Mouse (Mus musculus) lung, embryonic 14.5 days (tissue): ENCODE data around the gene Olfr1396. TPM values are rescaled to one million over a fixed set of nuclear protein-coding genes. Genes with fewer than 3 reads are reported as not detected.

ENCODE experiments used
- ATAC-seq: fragments of 200-750 bp; cut with Nextera tagmentation; 2 replicates; pipeline ENCODE4 v1.8.0; 2017; ENCODE audit warnings: mild to moderate bottlenecking, moderate TSS enrichment, moderate library complexity; ENCODE audit not compliant: insufficient read depth
- DNase-seq: peaks from one replicate; pipeline ENCODE4 v3.0.0-alpha.2; 2015
- H3K27ac ChIP-seq: fragments of 300-500 bp; sonication (generic); 2 replicates; pipeline ENCODE4 v1.5.1; 2014; ENCODE audit warnings: low read depth, mild to moderate bottlenecking, moderate library complexity
- H3K27me3 ChIP-seq: fragments of 300-500 bp; sonication (generic); 2 replicates; pipeline ENCODE4 v1.6.1; 2014; ENCODE audit warnings: low read length, control low read depth; ENCODE audit not compliant: insufficient read depth
- H3K36me3 ChIP-seq: fragments of 300-500 bp; sonication (generic); 2 replicates; pipeline ENCODE4 v1.6.1; 2014; ENCODE audit warnings: control low read depth; ENCODE audit not compliant: insufficient read depth
- H3K4me1 ChIP-seq: fragments of 300-500 bp; sonication (generic); 2 replicates; pipeline ENCODE4 v1.6.1; 2014; ENCODE audit warnings: antibody characterized with exemption, control low read depth; ENCODE audit not compliant: insufficient read depth
- H3K4me2 ChIP-seq: fragments of 300-500 bp; sonication (generic); 2 replicates; pipeline ENCODE4 v1.6.1; 2014; ENCODE audit warnings: mild to moderate bottlenecking
- H3K4me3 ChIP-seq: fragments of 300-500 bp; sonication (generic); 2 replicates; pipeline ENCODE4 v1.5.1; 2014; ENCODE audit warnings: low read depth, low read length
- H3K9ac ChIP-seq: fragments of 300-500 bp; sonication (generic); 2 replicates; pipeline ENCODE4 v1.6.1; 2014
- H3K9me3 ChIP-seq: fragments of 300-500 bp; sonication (generic); 2 replicates; pipeline ENCODE4 v1.6.1; 2016; ENCODE audit warnings: low read depth, low read length, control low read depth
- CTCF ChIP-seq: IDR thresholded peaks from 2 replicates; pipeline ENCODE4 v1.5.1; 2016; ENCODE audit warnings: antibody characterized with exemption, low read depth
- WGBS: fragments of 180-500 bp; shearing (Covaris S2); extraction: QIAGEN DNeasy Blood & Tissue Kit; methylation state at CpG from one replicate; pipeline ENCODE4 v1.1.7; 2014; 5-methylcytosine and 5-hydroxymethylcytosine counted together
- polyA plus RNA-seq: library from polyadenylated mRNA; unstranded; fragments of >200 nt; fragmentation: Nextera tagmentation; extraction: Ambion mirVana; gene quantifications from 2 replicates; pipeline ENCODE4 v1.2.1, GENCODE M21; 2014

Olfr1396 gene
- polyA plus RNA-seq, 1 experiment from 2014 or later: not detected

DNA sequence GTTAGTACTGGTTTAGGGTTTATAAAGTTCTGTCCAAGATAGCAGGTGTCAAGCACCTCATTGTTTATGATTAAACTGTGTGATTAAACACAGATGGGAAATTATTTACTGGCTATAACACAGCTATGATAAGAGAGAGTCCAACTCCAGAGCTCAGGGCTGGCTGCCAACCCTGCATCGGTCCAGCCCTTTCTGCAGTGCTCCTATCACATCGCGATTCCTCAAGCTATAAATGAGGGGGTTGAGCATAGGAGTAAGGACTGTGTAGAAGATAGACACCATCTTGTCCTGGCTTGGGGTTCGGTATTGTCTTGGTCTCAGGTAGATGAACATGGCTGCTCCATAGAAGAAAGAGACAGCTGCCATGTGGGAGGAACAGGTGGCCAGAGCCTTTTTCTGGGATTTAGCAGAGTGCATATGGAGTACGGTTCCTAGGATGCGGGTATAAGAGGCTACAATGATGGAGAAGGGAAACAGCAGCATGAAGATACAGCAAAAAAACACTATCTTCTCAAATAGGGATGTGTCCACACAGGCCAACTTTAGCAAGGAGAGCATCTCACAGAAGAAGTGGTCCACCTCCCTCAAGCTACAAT, 2.0 kb downstream of the Olfr1396 start:
- no peaks in the 10 kb centered on the region for H3K36me3 ChIP-seq
- DNase-seq: peak; percentile 68
- peak; percentile 77; the same call in 1 of the 2 replicates for ATAC-seq
- no peaks in the 10 kb centered on the region for H3K4me1 ChIP-seq
- no peak overlapping the region for H3K9ac ChIP-seq
- TF ChIP-seq CTCF: no peak
- H3K27ac ChIP-seq: no peak overlapping the region
- 64% methylated on average over 6 of the region's 6 CpGs for WGBS
- H3K4me3 ChIP-seq: no peak overlapping the region
- H3K27me3 ChIP-seq: no peaks in the 10 kb centered on the region
- no peak overlapping the region for H3K4me2 ChIP-seq
- H3K9me3 ChIP-seq: no peaks in the 10 kb centered on the region

DNA sequence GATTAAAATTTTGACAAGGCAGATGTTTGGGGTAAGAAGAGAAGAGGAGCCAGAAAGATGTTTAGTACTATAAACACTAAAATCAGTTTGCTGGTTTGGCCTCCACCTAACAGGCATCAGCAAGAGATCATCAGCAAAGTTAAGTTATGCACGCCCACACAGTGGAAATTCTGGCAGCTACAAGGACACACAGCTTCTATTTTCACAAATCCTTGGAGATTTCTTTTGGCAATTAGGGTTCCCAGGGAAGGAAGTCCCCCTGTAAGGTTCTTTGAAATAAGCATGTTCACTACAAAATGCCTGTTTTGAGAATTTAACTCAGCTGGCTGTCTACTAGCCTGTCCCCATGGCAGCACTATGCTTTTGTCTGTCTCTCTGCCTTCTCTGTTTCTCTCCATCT, 3.7 kb downstream of the Olfr1396 start:
- no peak overlapping the region for H3K4me3 ChIP-seq
- H3K4me2 ChIP-seq: no peak overlapping the region
- no peak for TF ChIP-seq CTCF
- no peak overlapping the region for H3K9ac ChIP-seq
- no peaks in the 10 kb centered on the region for H3K9me3 ChIP-seq
- no peaks in the 10 kb centered on the region for H3K27me3 ChIP-seq
- no peak for DNase-seq
- H3K4me1 ChIP-seq: no peaks in the 10 kb centered on the region
- no peaks in the 10 kb centered on the region for H3K36me3 ChIP-seq
- no peak for ATAC-seq
- 65% methylated on average over 1 of the region's 1 CpGs for WGBS
- no peak overlapping the region for H3K27ac ChIP-seq

DNA sequence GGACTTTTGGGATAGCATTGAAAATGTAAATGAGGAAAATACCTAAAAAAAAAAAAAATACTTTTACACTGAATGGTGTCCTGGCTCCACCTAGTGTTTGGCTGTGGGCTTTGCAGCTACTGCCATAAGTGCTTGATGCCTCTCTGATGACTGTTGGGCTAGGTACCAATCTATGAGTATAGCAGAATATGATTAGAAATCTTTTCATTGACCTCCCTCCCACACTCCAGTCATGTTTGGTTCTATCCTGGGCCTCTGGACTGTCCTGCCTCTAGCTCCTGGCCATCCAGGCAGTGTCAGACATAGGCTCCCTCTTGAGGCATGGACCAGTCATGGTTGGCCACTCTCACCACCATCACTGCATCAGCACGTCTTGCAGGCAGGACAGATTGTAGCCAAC, 5.8 kb downstream of the Olfr1396 start:
- no peak overlapping the region for H3K9ac ChIP-seq
- H3K27ac ChIP-seq: no peak overlapping the region
- H3K4me2 ChIP-seq: no peak overlapping the region
- WGBS: 28% methylated on average over 1 of the region's 1 CpGs
- peak; percentile 75 for DNase-seq
- ATAC-seq: no peak
- H3K36me3 ChIP-seq: no peaks in the 10 kb centered on the region
- no peaks in the 10 kb centered on the region for H3K4me1 ChIP-seq
- no peak overlapping the region for H3K4me3 ChIP-seq
- peak; percentile 70 for TF ChIP-seq CTCF
- H3K9me3 ChIP-seq: no peaks in the 10 kb centered on the region
- no peaks in the 10 kb centered on the region for H3K27me3 ChIP-seq

DNA sequence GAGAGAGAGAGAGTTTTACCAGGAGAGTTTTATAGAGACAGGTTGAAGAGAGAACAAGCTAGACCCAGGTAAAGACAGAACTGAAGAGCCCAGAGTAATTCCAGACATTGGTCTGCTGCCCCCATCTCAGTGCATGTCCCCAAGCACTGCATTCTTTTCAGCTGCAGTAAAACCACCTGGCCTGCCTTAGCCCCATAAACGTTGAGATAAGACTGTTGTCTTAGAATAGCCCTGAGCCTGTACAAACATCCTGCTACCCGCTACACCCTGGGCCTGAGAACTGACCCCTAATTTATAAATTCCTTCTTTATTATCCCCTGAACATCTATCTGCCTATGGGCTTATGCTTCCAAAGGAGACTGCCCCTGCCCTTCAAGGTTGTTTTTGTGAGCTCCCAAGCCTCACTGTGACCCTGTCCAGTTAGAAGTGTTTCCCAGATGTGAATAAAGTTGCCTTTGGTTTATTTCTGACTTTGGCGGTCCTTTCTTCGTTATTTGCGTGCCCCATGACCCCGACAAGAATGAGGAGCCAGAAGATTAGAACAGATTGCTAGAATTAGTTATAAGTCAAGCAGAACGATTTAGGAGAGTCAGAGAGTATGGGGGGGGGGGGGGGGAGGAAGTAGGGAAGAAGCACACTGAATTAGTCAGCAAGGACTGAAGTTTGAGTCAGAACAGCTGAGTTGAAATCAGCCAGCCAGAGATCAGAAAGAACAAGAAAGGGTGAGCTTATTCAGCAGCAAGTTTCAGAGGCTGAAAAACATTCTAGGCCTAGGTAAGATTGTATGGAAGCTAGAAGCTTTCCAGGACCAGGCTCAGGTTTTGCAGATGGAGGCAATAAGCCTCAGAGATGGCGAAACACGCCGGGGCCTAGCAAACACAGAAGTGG, 6.8 kb downstream of the Olfr1396 start:
- no peaks in the 10 kb centered on the region for H3K36me3 ChIP-seq
- no peak for TF ChIP-seq CTCF
- 56% methylated on average over 10 of the region's 10 CpGs for WGBS
- H3K9me3 ChIP-seq: no peaks in the 10 kb centered on the region
- ATAC-seq: no peak
- H3K4me3 ChIP-seq: no peak overlapping the region
- no peak for DNase-seq
- H3K4me1 ChIP-seq: no peaks in the 10 kb centered on the region
- no peak overlapping the region for H3K4me2 ChIP-seq
- no peak overlapping the region for H3K27ac ChIP-seq
- no peaks in the 10 kb centered on the region for H3K27me3 ChIP-seq
- no peak overlapping the region for H3K9ac ChIP-seq

DNA sequence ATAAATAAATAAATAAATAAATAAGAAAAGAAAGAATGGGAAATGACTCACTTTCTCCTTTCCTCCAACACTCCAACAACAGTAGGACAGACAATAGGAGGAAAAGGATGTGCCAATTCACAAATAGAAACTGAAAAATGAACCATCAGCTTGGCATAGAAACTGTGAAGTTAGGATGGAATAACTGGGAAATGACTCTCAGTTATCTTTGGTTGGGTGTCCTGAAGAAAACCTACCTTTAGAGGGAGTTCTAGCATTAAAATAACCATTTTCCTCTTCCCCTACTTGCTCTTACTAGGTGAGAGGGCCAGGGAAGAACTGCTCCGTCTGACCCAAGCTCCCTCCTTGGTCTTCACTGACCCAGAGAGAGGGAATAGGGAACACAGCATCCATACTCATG, 8.9 kb downstream of the Olfr1396 start:
- Histone ChIP-seq H3K9me3 (no peaks in the 10 kb centered on the region), H3K27ac (no peak overlapping the region), H3K9ac (no peak overlapping the region), H3K4me2 (no peak overlapping the region), H3K27me3 (no peaks in the 10 kb centered on the region), H3K36me3 (no peaks in the 10 kb centered on the region), H3K4me1 (no peaks in the 10 kb centered on the region), H3K4me3 (no peak overlapping the region)
- TF ChIP-seq CTCF: no peak
- DNase-seq (no peak), ATAC-seq (no peak)
- 63% methylated on average over 1 of the region's 1 CpGs for WGBS

DNA sequence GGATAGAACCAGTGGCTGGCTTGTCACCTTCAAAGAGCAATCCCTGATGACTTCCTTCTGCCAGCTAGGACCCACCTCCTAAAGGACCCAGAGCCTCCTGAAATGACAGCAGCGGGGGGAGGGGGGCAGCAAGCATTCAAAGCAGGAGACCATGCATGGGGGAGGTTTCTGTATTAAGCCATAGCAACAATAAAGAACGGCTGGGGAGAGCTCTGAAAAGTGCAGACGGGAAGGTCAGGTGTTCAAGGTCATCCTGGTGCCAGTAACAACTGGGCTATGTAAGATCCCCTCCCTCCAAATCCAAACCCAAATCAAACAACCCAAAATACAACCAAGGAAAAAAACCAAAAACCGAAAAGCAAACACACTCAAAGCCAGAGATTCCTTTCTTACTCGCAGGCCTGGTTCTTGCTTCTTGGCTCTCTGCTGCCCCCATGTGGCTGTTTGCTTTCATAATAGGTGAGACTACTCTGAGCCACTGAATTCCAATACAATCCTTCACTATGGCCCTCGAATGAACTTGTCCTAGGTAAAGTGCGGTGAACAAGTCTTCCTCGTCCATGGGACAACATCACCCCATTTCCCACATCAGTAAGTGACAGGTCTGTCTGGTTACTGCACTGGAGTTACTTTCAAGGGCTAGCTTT, 11.5 kb downstream of the Olfr1396 start:
- TF ChIP-seq CTCF: peak; percentile 92
- 10% methylated on average over 8 of the region's 8 CpGs for WGBS
- peak; percentile 77 for ATAC-seq

DNA sequence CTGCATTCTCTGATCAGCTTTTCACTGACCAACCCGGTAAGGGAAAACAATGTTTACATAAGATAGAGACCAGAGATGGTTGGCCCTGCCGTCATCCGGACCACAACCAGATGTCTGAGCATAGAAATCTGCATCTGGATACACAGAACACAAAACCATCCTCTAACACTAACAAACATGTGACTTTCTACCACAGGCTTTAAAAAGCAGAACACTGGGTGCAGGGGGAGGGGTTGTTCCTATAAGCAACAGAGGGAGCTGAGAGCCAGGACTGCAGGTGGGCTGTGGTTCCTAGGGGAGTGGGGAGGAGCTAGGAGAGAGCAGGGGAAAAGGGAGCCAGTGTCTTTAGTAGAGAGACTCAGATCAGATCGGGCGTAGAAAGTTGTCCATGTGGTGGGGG, 13.2 kb downstream of the Olfr1396 start:
- no peak overlapping the region for H3K4me3 ChIP-seq
- no peaks in the 10 kb centered on the region for H3K4me1 ChIP-seq
- no peak overlapping the region for H3K27ac ChIP-seq
- H3K9me3 ChIP-seq: no peaks in the 10 kb centered on the region
- 29% methylated on average over 5 of the region's 5 CpGs for WGBS
- no peaks in the 10 kb centered on the region for H3K27me3 ChIP-seq
- ATAC-seq (no peak), DNase-seq (no peak)
- H3K36me3 ChIP-seq: no peaks in the 10 kb centered on the region
- TF ChIP-seq CTCF: no peak
- no peak overlapping the region for H3K9ac ChIP-seq
- no peak overlapping the region for H3K4me2 ChIP-seq

More for the DNA sequence above, 11.5 kb downstream of the Olfr1396 start:
- no peaks in the 10 kb centered on the region for H3K27me3 ChIP-seq
- H3K36me3 ChIP-seq: no peaks in the 10 kb centered on the region
- H3K4me2 ChIP-seq: no peak overlapping the region
- DNase-seq: peak; percentile 95
- no peaks in the 10 kb centered on the region for H3K4me1 ChIP-seq
- H3K27ac ChIP-seq: no peak overlapping the region
- H3K9me3 ChIP-seq: no peaks in the 10 kb centered on the region
- H3K4me3 ChIP-seq: no peak overlapping the region
- H3K9ac ChIP-seq: no peak overlapping the region
